Mouse (Mus musculus) duodenum, adult 2 months (tissue): ENCODE measurements around the gene Dsel. TPM values are rescaled to one million over a fixed set of nuclear protein-coding genes. Genes with fewer than 3 reads are reported as not detected.

Experiments
- polyA plus RNA-seq: library from polyadenylated mRNA; depleted of rRNA; stranded (reverse); fragments of >200 nt; gene quantifications from 2 replicates; pipeline ENCODE4 v1.2.3, GENCODE M21; 2012; ENCODE audit warnings: low replicate concordance; rRNA removed

Gene Dsel
- polyA plus RNA-seq, result 0.35 and 0.55 TPM in 2 replicates

GRCm38 (mm10) chr1:111864779-111865165 is at the start of gene Dsel:
Dsel (minus strand) TSS chr1:111864918.

